Mouse (Mus musculus): ENCODE results near the gene Exoc2. TPM values are rescaled to one million over a fixed set of nuclear protein-coding genes. Genes with fewer than 3 reads are reported as not detected.
A peak's percentile ranks its signal among the peaks of the same experiment; 100 is the strongest.

Gene Exoc2
- total and polyA plus RNA-seq, 2 experiments, result 3.3 to 10.9 TPM

DNA sequence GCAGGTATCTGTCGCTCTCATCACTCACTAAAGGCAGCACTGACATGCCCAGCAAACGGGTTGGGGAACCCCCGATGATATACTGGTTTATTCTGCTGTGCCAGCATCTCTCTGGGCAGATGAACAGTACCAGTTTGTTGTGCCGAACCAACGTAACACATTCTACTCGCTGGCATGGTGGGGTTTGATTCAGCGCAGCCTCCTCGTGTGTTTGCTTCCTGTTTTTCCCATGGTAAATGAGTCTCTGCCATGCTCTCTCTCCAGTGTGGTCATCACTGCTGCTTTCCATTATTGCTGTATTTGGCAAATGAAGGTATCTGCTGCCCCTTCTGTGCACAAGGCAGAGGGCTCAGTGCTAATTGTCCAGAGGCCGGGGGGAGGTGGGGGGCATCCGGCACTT, 15.8 kb upstream of the Exoc2 start:
- H3K9ac ChIP-seq (ENCODE audit: low read depth, low read length), result no peak overlapping the region
- H3K4me3 ChIP-seq (ENCODE audit: insufficient read depth, low read depth, low read length), result no peak overlapping the region
- H3K27ac ChIP-seq (replicated peaks; ENCODE audit: insufficient read depth, low read depth, low read length), result no peak overlapping the region
- no peaks in the 10 kb centered on the region for H3K27me3 ChIP-seq (ENCODE audit: control insufficient read depth, insufficient read depth, low read length)
- 83% methylated on average over 10 of the region's 10 CpGs for WGBS
- TF ChIP-seq POLR2A (IDR thresholded peaks at IDR 0.05; ENCODE audit: extremely low read depth, insufficient read depth, low read length) (no peak), CTCF (IDR thresholded peaks at IDR 0.05; ENCODE audit: low read depth, low read length) (no peak)
- no peaks in the 10 kb centered on the region for H3K36me3 ChIP-seq (ENCODE audit: control insufficient read depth, insufficient read depth, low read length)
- no peak for DNase-seq (ENCODE audit: extremely low read depth, low read depth, low spot score)
- H3K79me2 ChIP-seq (ENCODE audit: control insufficient read depth, insufficient read depth, low read length), result no peaks in the 10 kb centered on the region
- H3K4me1 ChIP-seq (ENCODE audit: control insufficient read depth, insufficient read depth, low read length), result peaks cover 2% of the 10 kb centered on the region; the same call in 1 of the 2 replicates

- Histone ChIP-seq H3K79me2 (ENCODE audit: control insufficient read depth, insufficient read depth, low read length) (no peaks in the 10 kb centered on the region), H3K36me3 (ENCODE audit: control insufficient read depth, insufficient read depth, low read length) (no peaks in the 10 kb centered on the region), H3K9ac (ENCODE audit: low read depth, low read length) (no peak overlapping the region), H3K27ac (replicated peaks; ENCODE audit: insufficient read depth, low read depth, low read length) (no peak overlapping the region), H3K4me1 (ENCODE audit: control insufficient read depth, insufficient read depth, low read length) (peaks cover 2% of the 10 kb centered on the region; the same call in 1 of the 2 replicates), H3K27me3 (ENCODE audit: control insufficient read depth, insufficient read depth, low read length) (no peaks in the 10 kb centered on the region), H3K4me3 (ENCODE audit: insufficient read depth, low read depth, low read length) (no peak overlapping the region)
- TF ChIP-seq CTCF (IDR thresholded peaks at IDR 0.05; ENCODE audit: low read depth, low read length) (no peak), POLR2A (IDR thresholded peaks at IDR 0.05; ENCODE audit: extremely low read depth, insufficient read depth, low read length) (no peak)
- WGBS, result 87% methylated on average over 2 of the region's 2 CpGs
- DNase-seq (ENCODE audit: extremely low read depth, low read depth, low spot score), result no peak
Measured at GRCm38 (mm10) chr13:30987686-30988085, 13.8 kb upstream of the Exoc2 start.

- no peak for DNase-seq (ENCODE audit: extremely low read depth, low read depth, low spot score)
- Histone ChIP-seq H3K9ac (ENCODE audit: low read depth, low read length) (no peak overlapping the region), H3K27ac (replicated peaks; ENCODE audit: insufficient read depth, low read depth, low read length) (no peak overlapping the region), H3K79me2 (ENCODE audit: control insufficient read depth, insufficient read depth, low read length) (no peaks in the 10 kb centered on the region), H3K27me3 (ENCODE audit: control insufficient read depth, insufficient read depth, low read length) (no peaks in the 10 kb centered on the region), H3K4me3 (ENCODE audit: insufficient read depth, low read depth, low read length) (no peak overlapping the region), H3K4me1 (ENCODE audit: control insufficient read depth, insufficient read depth, low read length) (peaks cover 2% of the 10 kb centered on the region; the same call in 1 of the 2 replicates), H3K36me3 (ENCODE audit: control insufficient read depth, insufficient read depth, low read length) (no peaks in the 10 kb centered on the region)
- no peak for TF ChIP-seq CTCF (IDR thresholded peaks at IDR 0.05; ENCODE audit: low read depth, low read length)
- no peak for TF ChIP-seq POLR2A (IDR thresholded peaks at IDR 0.05; ENCODE audit: extremely low read depth, insufficient read depth, low read length)
- WGBS, result 73% methylated on average over 10 of the region's 10 CpGs
Measured at GRCm38 (mm10) chr13:30986934-30987455, 13.1 kb upstream of the Exoc2 start.

DNA sequence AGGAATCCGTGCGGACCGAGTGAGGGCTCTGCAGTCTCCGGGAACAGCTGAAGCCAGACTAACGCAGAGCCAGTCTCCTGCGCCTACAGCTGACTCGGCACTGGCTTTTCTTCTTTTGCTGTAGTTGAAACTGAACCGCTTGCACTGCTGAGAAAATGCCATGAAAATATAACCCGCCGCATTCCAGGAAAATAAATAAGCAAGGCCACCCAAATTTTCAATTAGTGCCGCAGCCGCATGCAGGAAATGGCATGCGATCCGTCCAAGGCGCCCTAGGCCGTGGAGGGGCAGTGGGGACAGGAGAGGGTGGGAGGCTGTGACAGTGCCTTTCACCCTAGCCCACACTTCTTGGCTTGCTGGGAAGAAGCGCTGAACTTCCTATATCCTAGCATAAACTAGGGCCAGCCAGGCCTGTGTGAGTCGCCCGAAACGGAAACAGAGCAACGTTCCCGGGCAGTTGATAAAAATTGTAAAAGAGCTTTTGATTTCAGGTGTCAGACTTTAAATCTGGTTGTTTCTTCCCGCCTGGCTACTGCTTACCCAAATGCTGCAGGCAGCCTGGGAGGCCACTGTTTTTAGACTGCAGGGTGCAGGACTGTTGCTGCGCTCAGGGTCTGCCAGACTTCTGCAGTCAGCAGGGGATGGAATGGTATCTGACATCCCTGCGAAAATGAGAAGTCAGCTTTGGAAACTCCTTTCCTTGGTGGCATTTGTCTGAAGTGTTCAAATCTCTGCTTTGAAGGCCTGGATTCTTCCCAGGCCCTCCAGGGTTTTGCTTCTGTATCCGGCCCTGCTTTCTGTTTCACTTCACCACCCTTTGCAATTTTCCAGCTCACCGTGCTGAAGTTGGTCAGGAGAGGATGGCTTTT, 11.9 kb upstream of the Exoc2 start:
- WGBS, result 24% methylated on average over 27 of the region's 27 CpGs

DNA sequence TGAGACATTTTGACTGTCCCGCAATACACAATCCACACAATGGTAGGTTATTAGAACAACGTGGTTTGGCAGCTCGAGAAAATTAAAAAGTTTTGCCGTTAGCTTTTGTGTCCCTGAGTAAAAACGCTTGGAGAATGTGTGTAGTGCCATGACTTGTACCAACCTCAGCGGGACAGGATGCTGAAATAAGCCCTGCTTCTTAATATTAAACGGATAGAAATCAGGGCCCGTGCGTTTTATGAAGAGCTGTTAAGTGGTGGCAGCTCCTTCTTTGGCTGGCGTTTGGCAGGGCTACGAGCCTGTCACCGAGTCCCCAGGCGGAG, 11.3 kb upstream of the Exoc2 start:
- no peak for DNase-seq (ENCODE audit: extremely low read depth, low read depth, low spot score)
- Histone ChIP-seq H3K4me3 (ENCODE audit: insufficient read depth, low read depth, low read length) (peak overlapping the region; percentile 56), H3K27ac (replicated peaks; ENCODE audit: insufficient read depth, low read depth, low read length) (peak overlapping the region; percentile 64; the same call in 1 of the 2 replicates), H3K79me2 (ENCODE audit: control insufficient read depth, insufficient read depth, low read length) (no peaks in the 10 kb centered on the region), H3K4me1 (ENCODE audit: control insufficient read depth, insufficient read depth, low read length) (peaks cover 2% of the 10 kb centered on the region; the same call in 1 of the 2 replicates), H3K9ac (ENCODE audit: low read depth, low read length) (peak overlapping the region; percentile 40; the same call in 1 of the 2 replicates), H3K36me3 (ENCODE audit: control insufficient read depth, insufficient read depth, low read length) (no peaks in the 10 kb centered on the region), H3K27me3 (ENCODE audit: control insufficient read depth, insufficient read depth, low read length) (no peaks in the 10 kb centered on the region)
- no peak for TF ChIP-seq POLR2A (IDR thresholded peaks at IDR 0.05; ENCODE audit: extremely low read depth, insufficient read depth, low read length)
- TF ChIP-seq CTCF (IDR thresholded peaks at IDR 0.05; ENCODE audit: low read depth, low read length), result no peak
- 17% methylated on average over 13 of the region's 13 CpGs for WGBS

More for the DNA sequence above, 11.9 kb upstream of the Exoc2 start:
- peak overlapping the region; percentile 64 for H3K27ac ChIP-seq (replicated peaks; ENCODE audit: insufficient read depth, low read depth, low read length)
- no peaks in the 10 kb centered on the region for H3K36me3 ChIP-seq (ENCODE audit: control insufficient read depth, insufficient read depth, low read length)
- H3K27me3 ChIP-seq (ENCODE audit: control insufficient read depth, insufficient read depth, low read length), result no peaks in the 10 kb centered on the region
- peaks cover 2% of the 10 kb centered on the region; the same call in 1 of the 2 replicates for H3K4me1 ChIP-seq (ENCODE audit: control insufficient read depth, insufficient read depth, low read length)
- no peak for DNase-seq (ENCODE audit: extremely low read depth, low read depth, low spot score)
- peak overlapping the region; percentile 56 for H3K4me3 ChIP-seq (ENCODE audit: insufficient read depth, low read depth, low read length)
- H3K79me2 ChIP-seq (ENCODE audit: control insufficient read depth, insufficient read depth, low read length), result no peaks in the 10 kb centered on the region
- TF ChIP-seq POLR2A (IDR thresholded peaks at IDR 0.05; ENCODE audit: extremely low read depth, insufficient read depth, low read length) (no peak), CTCF (IDR thresholded peaks at IDR 0.05; ENCODE audit: low read depth, low read length) (no peak)
- peak overlapping the region; percentile 53 for H3K9ac ChIP-seq (ENCODE audit: low read depth, low read length)

- Histone ChIP-seq H3K9ac (ENCODE audit: low read depth, low read length) (no peak overlapping the region), H3K27me3 (ENCODE audit: control insufficient read depth, insufficient read depth, low read length) (no peaks in the 10 kb centered on the region), H3K27ac (replicated peaks; ENCODE audit: insufficient read depth, low read depth, low read length) (no peak overlapping the region), H3K36me3 (ENCODE audit: control insufficient read depth, insufficient read depth, low read length) (no peaks in the 10 kb centered on the region), H3K79me2 (ENCODE audit: control insufficient read depth, insufficient read depth, low read length) (no peaks in the 10 kb centered on the region), H3K4me1 (ENCODE audit: control insufficient read depth, insufficient read depth, low read length) (peaks cover 1% of the 10 kb centered on the region; the same call in 1 of the 2 replicates), H3K4me3 (ENCODE audit: insufficient read depth, low read depth, low read length) (no peak overlapping the region)
- 55% methylated on average over 1 of the region's 1 CpGs for WGBS
- peak; percentile 66; the same call in 1 of the 2 replicates for TF ChIP-seq CTCF (IDR thresholded peaks at IDR 0.05; ENCODE audit: low read depth, low read length)
- no peak for TF ChIP-seq POLR2A (IDR thresholded peaks at IDR 0.05; ENCODE audit: extremely low read depth, insufficient read depth, low read length)
- DNase-seq (ENCODE audit: extremely low read depth, low read depth, low spot score), result peak; percentile 38
Measured at GRCm38 (mm10) chr13:30981666-30982065, 7.8 kb upstream of the Exoc2 start.
